Mouse (Mus musculus) E14TG2a.4 (cell line): ENCODE data around the gene Anp32e.

Source experiments
- H3K27me3 ChIP-seq: 2 replicates; pipeline ENCODE4 v1.6.1; 2014; ENCODE audit warnings: low read length, control low read depth; ENCODE audit not compliant: insufficient read depth
- H3K36me3 ChIP-seq: 2 replicates; pipeline ENCODE4 v1.6.1; 2014; ENCODE audit warnings: low read length, control low read depth; ENCODE audit not compliant: insufficient read depth
- H3K4me1 ChIP-seq: replicated peaks from 2 replicates; pipeline ENCODE4 v1.6.1; 2014; ENCODE audit warnings: low read depth, low read length, control low read depth
- H3K4me3 ChIP-seq: replicated peaks from 2 replicates; pipeline ENCODE4 v1.5.1; 2014; ENCODE audit warnings: mild to moderate bottlenecking, low read length
- H3K9me3 ChIP-seq: 2 replicates; pipeline ENCODE4 v1.6.1; 2014; ENCODE audit warnings: low read length, control low read depth
- CTCF ChIP-seq: conservative IDR thresholded peaks from 2 replicates; pipeline ENCODE4 v1.5.1; 2014; ENCODE audit warnings: low read length
- NANOG ChIP-seq: IDR thresholded peaks from 2 replicates; pipeline ENCODE4 v1.6.1; 2014; ENCODE audit warnings: borderline replicate concordance, low read length, mixed read lengths
- POU5F1 ChIP-seq: IDR thresholded peaks from 2 replicates; pipeline ENCODE4 v1.6.1; 2014; ENCODE audit warnings: low read length, borderline replicate concordance

Gene Anp32e

GRCm38 (mm10) chr3:95902643-95903042 lies 26.4 kb upstream of the Anp32e start:
- Histone ChIP-seq H3K4me3 (no peak overlapping the region), H3K4me1 (peaks cover 77% of the 10 kb centered on the region), H3K27me3 (peaks cover 59% of the 10 kb centered on the region), H3K9me3 (no peaks in the 10 kb centered on the region), H3K36me3 (peaks cover 4% of the 10 kb centered on the region)
- no peak for TF ChIP-seq CTCF
- no peak for TF ChIP-seq POU5F1
- no peak for TF ChIP-seq NANOG

DNA sequence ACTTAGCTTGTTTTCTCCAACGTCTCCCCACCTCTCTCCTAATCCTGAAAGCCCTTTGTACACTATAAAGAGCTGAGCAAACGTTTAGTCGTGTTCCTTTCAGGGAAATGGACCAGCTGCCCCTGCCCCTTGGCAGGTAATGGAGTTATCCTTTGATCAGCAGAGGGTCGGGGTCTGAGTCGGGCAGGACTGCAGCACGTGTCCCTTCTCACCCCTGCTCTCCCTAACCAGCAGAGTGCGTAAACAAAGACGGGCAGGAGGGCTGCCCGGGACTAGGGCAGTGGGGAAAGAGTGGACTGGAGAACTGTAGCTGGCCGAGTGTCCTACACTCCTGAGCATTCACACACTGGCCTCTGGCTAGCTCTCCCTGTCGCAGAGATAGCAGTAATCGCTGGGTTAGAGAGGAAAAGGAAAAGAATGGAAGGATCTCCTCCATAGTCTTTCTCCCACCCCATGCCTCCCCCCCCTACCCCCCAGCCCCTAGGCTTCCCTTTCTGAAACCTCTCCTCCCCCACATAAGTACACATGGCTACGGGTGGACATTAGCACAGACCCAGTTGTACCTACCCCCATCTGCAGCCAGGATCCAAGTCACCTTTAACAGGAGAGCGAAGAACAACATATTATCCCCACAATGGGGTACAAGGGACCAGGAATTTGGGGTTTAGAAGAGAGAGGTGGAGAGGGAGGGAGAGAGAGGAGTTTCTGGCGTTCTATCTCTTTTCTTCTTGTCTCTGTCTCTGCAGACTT lies 25.1 kb upstream of the Anp32e start:
- H3K9me3 ChIP-seq: no peaks in the 10 kb centered on the region
- peaks cover 68% of the 10 kb centered on the region for H3K4me1 ChIP-seq
- peak overlapping the region; percentile 69 for H3K4me3 ChIP-seq
- H3K36me3 ChIP-seq: no peaks in the 10 kb centered on the region
- H3K27me3 ChIP-seq: peaks cover 62% of the 10 kb centered on the region
- no peak for TF ChIP-seq NANOG
- no peak for TF ChIP-seq POU5F1
- no peak for TF ChIP-seq CTCF

GRCm38 (mm10) chr3:95904568-95904967 lies 24.5 kb upstream of the Anp32e start, which contains the start of gene Car14:
TSS of gene Car14 (minus strand) at chr3:95904691.
- peaks cover 62% of the 10 kb centered on the region for H3K27me3 ChIP-seq
- peaks cover 61% of the 10 kb centered on the region for H3K4me1 ChIP-seq
- H3K9me3 ChIP-seq: no peaks in the 10 kb centered on the region
- H3K4me3 ChIP-seq: peak within 1 kb of the TSS; percentile 69
- TF ChIP-seq POU5F1 (no peak), NANOG (no peak), CTCF (no peak)
- no peaks in the 10 kb centered on the region for H3K36me3 ChIP-seq

GRCm38 (mm10) chr3:95905146-95905939 lies 23.7 kb upstream of the Anp32e start:
- TF ChIP-seq CTCF (no peak), NANOG (no peak), POU5F1 (no peak)
- Histone ChIP-seq H3K36me3 (no peaks in the 10 kb centered on the region), H3K4me1 (peaks cover 57% of the 10 kb centered on the region), H3K4me3 (peak overlapping the region; percentile 69), H3K27me3 (peaks cover 62% of the 10 kb centered on the region), H3K9me3 (no peaks in the 10 kb centered on the region)

- no peak for TF ChIP-seq NANOG
- TF ChIP-seq CTCF: peak; percentile 24
- Histone ChIP-seq H3K36me3 (no peaks in the 10 kb centered on the region), H3K9me3 (no peaks in the 10 kb centered on the region), H3K4me3 (peak overlapping the region; percentile 69), H3K27me3 (peaks cover 59% of the 10 kb centered on the region), H3K4me1 (peaks cover 62% of the 10 kb centered on the region)
These were observed 23.0 kb upstream of the Anp32e start for GRCm38 (mm10) chr3:95905940-95906492.

GRCm38 (mm10) chr3:95906860-95907259 lies 22.2 kb upstream of the Anp32e start:
- TF ChIP-seq POU5F1 (no peak), NANOG (no peak), CTCF (peak; percentile 61)
- H3K27me3 ChIP-seq: peaks cover 50% of the 10 kb centered on the region
- no peaks in the 10 kb centered on the region for H3K9me3 ChIP-seq
- H3K4me1 ChIP-seq: peaks cover 58% of the 10 kb centered on the region
- peak overlapping the region; percentile 13; the same call in 1 of the 2 replicates for H3K4me3 ChIP-seq
- no peaks in the 10 kb centered on the region for H3K36me3 ChIP-seq

DNA sequence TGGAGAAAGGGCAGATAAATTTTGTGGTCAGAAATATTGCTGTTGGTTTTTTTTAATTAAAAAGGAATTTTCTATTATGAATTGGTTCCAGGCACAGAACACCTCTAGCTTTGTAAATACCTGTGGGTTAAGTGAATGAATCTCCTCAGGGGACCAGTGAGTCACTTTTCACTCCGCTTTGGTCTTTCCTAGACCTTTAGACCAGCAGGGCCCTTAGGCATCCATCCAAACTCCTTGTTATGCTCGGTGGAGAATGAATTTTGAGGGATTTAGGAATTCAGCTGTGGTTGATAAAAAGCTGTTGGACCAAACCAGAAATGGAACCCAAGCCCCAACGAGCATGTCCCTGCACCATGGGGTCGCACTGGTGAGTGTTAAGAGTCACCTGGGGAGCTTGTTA lies 21.4 kb upstream of the Anp32e start:
- TF ChIP-seq CTCF (no peak), POU5F1 (no peak), NANOG (no peak)
- Histone ChIP-seq H3K9me3 (no peaks in the 10 kb centered on the region), H3K4me1 (peaks cover 52% of the 10 kb centered on the region), H3K27me3 (peaks cover 43% of the 10 kb centered on the region), H3K36me3 (no peaks in the 10 kb centered on the region), H3K4me3 (no peak overlapping the region)

- Histone ChIP-seq H3K27me3 (peaks cover 4% of the 10 kb centered on the region; the same call in 1 of the 2 replicates), H3K4me3 (no peak overlapping the region), H3K9me3 (no peaks in the 10 kb centered on the region), H3K4me1 (peaks cover 7% of the 10 kb centered on the region), H3K36me3 (no peaks in the 10 kb centered on the region)
- TF ChIP-seq POU5F1 (no peak), CTCF (no peak), NANOG (no peak)
These were observed 14.3 kb upstream of the Anp32e start for GRCm38 (mm10) chr3:95914706-95915105.
